Mouse (Mus musculus) intestine, embryonic 16.5 days (tissue): Measurements from ENCODE around the gene Lgmn. TPM values are rescaled to one million over a fixed set of nuclear protein-coding genes. Genes with fewer than 3 reads are reported as not detected.

Source experiments
- ATAC-seq: fragments of 200-750 bp; cut with Nextera tagmentation; 2 replicates; pipeline ENCODE4 v1.8.0; 2017; ENCODE audit warnings: moderate TSS enrichment, moderate library complexity
- H3K27ac ChIP-seq: fragments of 300-500 bp; sonication (generic); 2 replicates; pipeline ENCODE4 v1.5.1; 2014; ENCODE audit warnings: mild to moderate bottlenecking, low read length
- H3K27me3 ChIP-seq: fragments of 300-500 bp; sonication (generic); replicated peaks from 2 replicates; pipeline ENCODE4 v1.6.1; 2014; ENCODE audit warnings: low read length, control low read depth, mixed read lengths; ENCODE audit not compliant: control insufficient read depth, insufficient read depth
- H3K36me3 ChIP-seq: fragments of 300-500 bp; sonication (generic); 2 replicates; pipeline ENCODE4 v1.6.1; 2014; ENCODE audit warnings: low read length, control low read depth; ENCODE audit not compliant: control insufficient read depth, insufficient read depth
- H3K4me1 ChIP-seq: fragments of 300-500 bp; sonication (generic); 2 replicates; pipeline ENCODE4 v1.6.1; 2014; ENCODE audit warnings: low read length, control low read depth, mixed read lengths; ENCODE audit not compliant: control insufficient read depth, insufficient read depth
- H3K4me2 ChIP-seq: fragments of 300-500 bp; sonication (generic); 2 replicates; pipeline ENCODE4 v1.6.1; 2014; ENCODE audit warnings: low read depth, low read length, control low read depth
- H3K4me3 ChIP-seq: fragments of 300-500 bp; sonication (generic); 2 replicates; pipeline ENCODE4 v1.5.1; 2014; ENCODE audit warnings: mild to moderate bottlenecking, low read length
- H3K9ac ChIP-seq: fragments of 300-500 bp; sonication (generic); 2 replicates; pipeline ENCODE4 v1.6.1; 2014; ENCODE audit warnings: low read depth, low read length
- H3K9me3 ChIP-seq: fragments of 300-500 bp; sonication (generic); 2 replicates; pipeline ENCODE4 v1.6.1; 2016; ENCODE audit warnings: low read length, control low read depth; ENCODE audit not compliant: control insufficient read depth
- WGBS: fragments of 180-500 bp; shearing (Covaris S2); extraction: QIAGEN DNeasy Blood & Tissue Kit; methylation state at CpG from one replicate; pipeline ENCODE4 v1.1.7; 2014; 5-methylcytosine and 5-hydroxymethylcytosine counted together
- polyA plus RNA-seq: library from polyadenylated mRNA; unstranded; fragments of >200 nt; fragmentation: Nextera tagmentation; extraction: Ambion mirVana; gene quantifications from 2 replicates; pipeline ENCODE4 v1.2.1, GENCODE M21; 2015

Lgmn gene
- polyA plus RNA-seq, 1 experiment from 2014 or later: 92.4 TPM

DNA sequence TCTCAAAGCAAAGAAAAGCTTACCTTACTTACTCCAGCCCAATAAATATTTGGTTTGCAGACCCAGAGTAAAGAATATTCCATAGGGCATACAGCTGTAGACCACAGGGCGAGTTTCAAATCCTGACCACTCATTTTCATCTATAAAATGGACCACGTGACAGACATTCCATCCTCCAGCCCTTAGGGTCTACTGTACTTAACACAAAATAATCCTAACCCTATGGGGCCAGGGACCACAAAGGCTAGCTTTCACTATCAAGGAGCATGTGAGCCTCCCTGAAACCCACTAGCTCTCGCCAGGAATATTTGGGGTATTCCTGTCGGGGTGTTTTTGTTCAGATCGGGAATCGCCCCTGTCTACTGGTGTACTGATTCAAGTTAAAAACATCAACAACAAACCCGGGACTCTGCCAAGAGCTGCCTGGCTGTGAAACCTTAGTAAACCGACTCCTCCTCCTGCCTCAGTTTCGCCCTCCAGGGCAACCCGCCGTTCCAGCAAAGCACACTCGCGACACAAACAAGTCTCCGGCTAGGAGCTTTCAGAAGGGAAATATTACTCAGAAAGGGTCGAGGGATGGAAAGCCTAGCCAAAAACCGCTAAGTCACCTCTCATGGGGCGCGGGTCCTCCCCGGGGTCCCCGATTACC lies 506 bp downstream of the Lgmn start:
- Histone ChIP-seq H3K4me3 (peak overlapping the region; percentile 74), H3K9ac (peak overlapping the region; percentile 82), H3K4me1 (peaks cover 3% of the 10 kb centered on the region; the same call in 1 of the 2 replicates), H3K27ac (peak overlapping the region; percentile 46; the same call in 1 of the 2 replicates), H3K36me3 (no peaks in the 10 kb centered on the region), H3K4me2 (peak overlapping the region; percentile 70), H3K9me3 (no peaks in the 10 kb centered on the region), H3K27me3 (no peaks in the 10 kb centered on the region)
- ATAC-seq: peak; percentile 49
- WGBS: 3% methylated on average over 20 of the region's 20 CpGs

DNA sequence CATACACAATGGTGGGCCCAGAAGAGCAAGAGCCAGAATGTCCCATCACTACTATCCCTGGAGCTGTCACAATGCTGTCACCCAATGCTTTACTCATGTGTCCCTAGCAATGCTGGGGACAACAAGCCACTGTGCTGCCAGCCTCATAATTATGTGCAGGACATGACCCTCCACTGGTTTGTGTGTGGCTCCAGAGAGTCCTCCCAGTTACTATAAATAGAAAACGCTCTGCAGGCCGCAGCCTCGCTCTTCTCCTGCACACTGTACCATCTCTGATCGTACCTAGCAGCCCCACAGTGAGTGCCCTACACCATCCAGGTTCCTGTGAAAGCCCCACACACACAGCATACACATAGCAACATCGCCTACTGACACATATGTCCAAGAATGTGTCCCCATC lies 1.7 kb downstream of the Lgmn start:
- Histone ChIP-seq H3K4me3 (peak overlapping the region; percentile 74), H3K36me3 (no peaks in the 10 kb centered on the region), H3K9ac (peak overlapping the region; percentile 15), H3K9me3 (no peaks in the 10 kb centered on the region), H3K4me1 (peaks cover 3% of the 10 kb centered on the region; the same call in 1 of the 2 replicates), H3K27me3 (no peaks in the 10 kb centered on the region), H3K4me2 (peak overlapping the region; percentile 70; the same call in 1 of the 2 replicates), H3K27ac (peak overlapping the region; percentile 49; the same call in 1 of the 2 replicates)
- no peak for ATAC-seq
- WGBS: 66% methylated on average over 5 of the region's 5 CpGs

DNA sequence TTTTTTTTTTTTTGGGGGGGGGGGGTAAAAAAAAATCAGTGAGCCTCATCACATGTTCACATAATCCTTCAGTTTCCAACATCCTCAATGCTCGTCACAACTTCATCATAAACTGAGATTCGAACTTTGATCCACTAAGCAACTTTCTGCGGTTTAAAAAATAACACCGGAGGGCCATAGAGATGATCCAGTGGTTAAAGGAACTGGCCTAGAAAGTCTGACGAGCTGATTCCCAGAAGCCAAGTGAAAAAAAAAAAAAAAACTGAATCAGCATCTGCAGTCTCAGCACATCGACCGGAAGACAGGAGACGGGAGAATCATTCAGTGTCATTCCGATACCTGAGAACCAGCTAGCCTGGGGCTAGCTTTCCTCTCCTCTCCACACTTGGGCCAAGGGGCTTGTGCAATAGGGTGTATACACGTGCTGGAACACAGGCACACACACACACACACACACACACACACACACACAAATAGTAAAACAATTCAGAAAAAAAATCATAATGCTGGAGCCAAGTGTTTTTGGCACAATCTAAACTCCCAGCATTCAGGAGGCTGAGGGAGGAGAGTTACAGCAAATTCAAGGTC lies 2.6 kb downstream of the Lgmn start:
- WGBS: 61% methylated on average over 10 of the region's 10 CpGs
- Histone ChIP-seq H3K4me2 (0 out of 2 replicates have a peak overlapping the region, but pooled peaks have one; percentile 18), H3K9me3 (no peaks in the 10 kb centered on the region), H3K36me3 (no peaks in the 10 kb centered on the region), H3K27ac (peak overlapping the region; percentile 52; the same call in 1 of the 2 replicates), H3K27me3 (no peaks in the 10 kb centered on the region), H3K4me3 (peak overlapping the region; percentile 18; the same call in 1 of the 2 replicates), H3K9ac (no peak overlapping the region), H3K4me1 (peaks cover 3% of the 10 kb centered on the region; the same call in 1 of the 2 replicates)
- ATAC-seq: no peak

DNA sequence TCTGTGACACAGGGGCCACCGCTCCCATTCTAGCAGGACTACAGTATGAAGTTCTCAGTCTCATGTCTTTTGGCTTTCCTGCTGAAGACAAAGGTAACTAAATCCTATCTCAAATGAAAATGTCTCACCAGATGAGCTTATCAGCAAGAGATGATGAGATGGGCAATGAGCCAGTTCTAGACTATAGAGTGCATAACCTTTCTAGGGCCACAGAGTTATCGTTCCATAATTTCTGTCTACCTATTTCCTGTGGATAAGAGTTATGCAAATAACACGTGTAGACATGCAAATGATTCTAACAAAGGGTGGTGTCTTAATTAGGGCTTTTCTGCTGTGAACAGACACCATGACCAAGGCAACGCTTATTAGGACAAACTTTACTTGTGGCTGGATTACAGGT lies 5.5 kb downstream of the Lgmn start:
- no peaks in the 10 kb centered on the region for H3K27me3 ChIP-seq
- 91% methylated on average over 4 of the region's 4 CpGs for WGBS
- ATAC-seq: no peak

DNA sequence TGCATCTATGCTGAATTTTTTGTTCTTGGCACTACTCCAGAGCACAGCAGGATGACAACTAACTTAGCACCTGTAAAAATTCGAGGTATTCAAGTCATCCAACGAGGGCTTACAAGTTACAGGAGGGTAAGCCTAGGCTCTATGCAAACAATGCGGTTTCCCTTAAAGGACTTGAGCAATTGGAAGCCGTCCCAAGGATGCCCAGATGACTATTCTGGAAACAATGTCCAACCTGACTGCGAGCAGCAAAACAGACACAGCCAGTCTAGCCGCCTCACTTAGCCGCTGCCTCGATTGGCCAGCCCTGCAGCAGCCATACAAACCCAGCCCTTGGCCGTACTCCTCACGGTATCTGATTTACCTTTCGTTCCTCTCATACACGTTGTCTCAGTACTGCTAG lies 7.4 kb downstream of the Lgmn start:
- Histone ChIP-seq H3K4me3 (no peak overlapping the region), H3K36me3 (no peaks in the 10 kb centered on the region), H3K27ac (no peak overlapping the region), H3K9me3 (no peaks in the 10 kb centered on the region), H3K4me1 (no peaks in the 10 kb centered on the region), H3K4me2 (no peak overlapping the region), H3K27me3 (no peaks in the 10 kb centered on the region), H3K9ac (no peak overlapping the region)
- ATAC-seq: no peak
- WGBS: 76% methylated on average over 12 of the region's 12 CpGs

More for the DNA sequence above, 5.5 kb downstream of the Lgmn start:
- Histone ChIP-seq H3K27ac (no peak overlapping the region), H3K9me3 (no peaks in the 10 kb centered on the region), H3K4me2 (no peak overlapping the region), H3K36me3 (no peaks in the 10 kb centered on the region), H3K4me1 (peaks cover 3% of the 10 kb centered on the region; the same call in 1 of the 2 replicates), H3K4me3 (no peak overlapping the region), H3K9ac (no peak overlapping the region)

DNA sequence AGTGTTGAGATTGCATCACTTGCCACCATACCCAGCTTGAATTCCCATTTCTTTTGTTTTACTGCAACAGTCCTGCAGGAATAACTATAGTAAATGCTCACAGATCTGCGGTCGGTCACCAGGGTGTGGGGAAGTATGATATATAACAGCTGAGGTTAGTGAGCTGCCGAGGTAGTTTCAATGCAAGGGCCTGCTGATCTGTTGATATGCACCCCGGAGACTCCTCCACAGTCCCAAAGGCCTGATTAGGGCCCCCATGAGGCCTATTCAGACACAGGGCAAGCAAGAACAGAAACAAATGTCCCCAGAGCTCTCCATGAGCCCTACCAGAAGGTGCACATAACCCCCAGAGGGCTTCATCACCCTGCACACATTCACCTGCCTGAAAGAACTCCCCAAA lies 9.4 kb downstream of the Lgmn start:
- Histone ChIP-seq H3K36me3 (no peaks in the 10 kb centered on the region), H3K27ac (no peak overlapping the region), H3K9me3 (no peaks in the 10 kb centered on the region), H3K4me2 (no peak overlapping the region), H3K9ac (no peak overlapping the region), H3K4me1 (no peaks in the 10 kb centered on the region), H3K27me3 (no peaks in the 10 kb centered on the region), H3K4me3 (no peak overlapping the region)
- no peak for ATAC-seq
- 90% methylated on average over 4 of the region's 4 CpGs for WGBS

DNA sequence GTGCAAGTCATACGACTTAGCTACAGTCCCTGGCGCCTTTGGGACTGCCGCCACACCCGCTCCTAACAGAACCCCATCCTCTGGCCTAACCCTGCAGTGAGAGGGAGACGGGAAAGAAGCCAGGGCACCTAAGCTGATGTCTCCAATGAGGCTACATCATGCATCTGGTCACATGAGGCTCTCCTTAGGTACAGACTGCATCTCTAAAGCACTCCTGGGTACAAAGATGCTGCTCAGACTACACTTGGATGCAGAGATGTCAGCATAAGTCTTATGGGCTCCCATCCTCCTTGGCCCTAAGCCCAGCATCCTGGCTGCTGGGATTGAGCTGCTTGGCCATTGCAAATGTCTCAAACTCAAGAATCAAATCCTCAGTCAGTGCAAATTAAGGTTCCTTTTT lies 10.0 kb downstream of the Lgmn start:
- Histone ChIP-seq H3K27ac (no peak overlapping the region), H3K36me3 (no peaks in the 10 kb centered on the region), H3K4me3 (no peak overlapping the region), H3K9ac (no peak overlapping the region), H3K4me1 (no peaks in the 10 kb centered on the region), H3K27me3 (no peaks in the 10 kb centered on the region), H3K9me3 (no peaks in the 10 kb centered on the region), H3K4me2 (no peak overlapping the region)
- ATAC-seq: no peak
- 96% methylated on average over 5 of the region's 5 CpGs for WGBS

DNA sequence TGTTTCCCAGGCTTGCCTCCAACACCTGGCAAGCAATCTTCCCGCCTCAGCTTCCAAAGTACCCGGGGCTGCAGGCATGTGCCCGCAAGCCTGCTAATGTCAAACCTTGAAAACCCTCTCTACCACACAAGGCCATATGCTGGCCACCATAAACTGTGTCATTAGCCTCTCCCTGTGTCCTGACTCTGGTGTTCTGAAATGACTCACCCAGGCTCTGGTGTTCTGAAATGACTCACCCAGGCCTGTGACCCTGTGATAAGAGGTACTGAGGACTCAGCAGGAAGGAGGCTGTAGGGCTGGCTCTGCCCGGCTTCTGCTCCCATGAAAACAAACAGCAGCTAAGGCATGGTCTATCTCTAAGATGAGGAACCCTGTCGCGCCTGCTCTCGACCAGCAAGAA lies 13.3 kb downstream of the Lgmn start:
- peak; percentile 87 for ATAC-seq
- Histone ChIP-seq H3K9me3 (no peaks in the 10 kb centered on the region), H3K36me3 (no peaks in the 10 kb centered on the region), H3K4me1 (no peaks in the 10 kb centered on the region), H3K4me3 (no peak overlapping the region), H3K27ac (no peak overlapping the region), H3K9ac (no peak overlapping the region), H3K27me3 (no peaks in the 10 kb centered on the region), H3K4me2 (no peak overlapping the region)
- 93% methylated on average over 7 of the region's 7 CpGs for WGBS

DNA sequence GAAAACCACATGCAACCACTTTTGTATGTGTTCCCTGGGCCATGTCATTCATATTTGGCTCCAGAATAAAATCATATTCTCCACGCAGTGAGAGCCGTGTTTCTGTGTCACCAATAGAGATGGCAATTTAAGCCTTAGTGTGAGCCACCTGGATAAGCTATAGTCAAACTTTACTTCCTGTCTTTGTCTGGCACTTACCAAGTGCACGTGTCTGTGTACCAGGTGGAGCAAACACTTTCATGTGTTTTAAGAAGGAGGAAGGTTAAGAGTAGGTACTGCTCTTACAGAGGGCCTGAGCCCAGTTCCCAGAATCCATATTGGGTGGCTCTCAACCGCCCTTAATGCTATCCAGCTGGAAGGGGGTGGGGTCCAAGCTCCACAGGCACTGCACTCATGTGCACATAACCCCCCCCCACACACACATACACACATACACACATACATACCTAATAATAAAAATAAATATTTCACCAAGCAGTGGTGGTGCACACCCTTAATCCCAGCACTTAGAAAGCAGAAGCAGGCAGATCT lies 14.5 kb downstream of the Lgmn start:
- ATAC-seq: no peak
- no peak overlapping the region for H3K4me3 ChIP-seq
- H3K27me3 ChIP-seq: no peaks in the 10 kb centered on the region
- H3K4me2 ChIP-seq: no peak overlapping the region
- no peak overlapping the region for H3K9ac ChIP-seq
- H3K4me1 ChIP-seq: 0 out of 2 replicates have a peak, but pooled peaks cover 1% of the 10 kb centered on the region
- no peaks in the 10 kb centered on the region for H3K9me3 ChIP-seq
- 78% methylated on average over 4 of the region's 4 CpGs for WGBS
- H3K36me3 ChIP-seq: no peaks in the 10 kb centered on the region
- no peak overlapping the region for H3K27ac ChIP-seq
